Mouse (Mus musculus) urinary bladder, postnatal 10 days (tissue): ENCODE measurements around the gene Tmem267.
"Not testable (repeated sequence)": the region's sequence is repeated elsewhere in the genome, so short reads cannot be mapped to it uniquely, and the experiment has no call there.

Source experiments
- DNase-seq: peaks from one replicate; pipeline ENCODE4 v3.0.0; 2022; ENCODE audit warnings: low spot score

Gene Tmem267

GRCm38 (mm10) chr13:119619735-119620134 lies 131.9 kb downstream of the Tmem267 start:
- no peak for DNase-seq

- no peak for DNase-seq
Measured at GRCm38 (mm10) chr13:119623634-119624033, 135.8 kb downstream of the Tmem267 start, which contains the start of gene Ccl28. TSS of gene Ccl28 (plus strand) at chr13:119623819.

GRCm38 (mm10) chr13:119625952-119626351 lies 138.1 kb downstream of the Tmem267 start:
- DNase-seq: not testable (repeated sequence)

- DNase-seq: peak; percentile 33
Measured at GRCm38 (mm10) chr13:119631482-119632155, 143.8 kb downstream of the Tmem267 start.

- DNase-seq: no peak
Measured at GRCm38 (mm10) chr13:119632156-119632548, 144.3 kb downstream of the Tmem267 start.

GRCm38 (mm10) chr13:119635496-119635895 lies 147.7 kb downstream of the Tmem267 start:
- DNase-seq: no peak

- no peak for DNase-seq
Measured at GRCm38 (mm10) chr13:119637837-119638236, 150.0 kb downstream of the Tmem267 start.

GRCm38 (mm10) chr13:119638449-119638848 lies 150.6 kb downstream of the Tmem267 start:
- no peak for DNase-seq

GRCm38 (mm10) chr13:119639302-119639701 lies 151.5 kb downstream of the Tmem267 start:
- DNase-seq: no peak

- DNase-seq: no peak
Measured at GRCm38 (mm10) chr13:119640504-119640903, 152.7 kb downstream of the Tmem267 start.

- no peak for DNase-seq
Measured at GRCm38 (mm10) chr13:119641145-119641544, 153.3 kb downstream of the Tmem267 start.

- no peak for DNase-seq
Measured at GRCm38 (mm10) chr13:119644769-119645168, 156.9 kb downstream of the Tmem267 start.

- no peak for DNase-seq
Measured at GRCm38 (mm10) chr13:119646511-119646910, 158.7 kb downstream of the Tmem267 start.

GRCm38 (mm10) chr13:119648891-119649698 lies 161.3 kb downstream of the Tmem267 start:
- DNase-seq: no peak

- DNase-seq: no peak
Measured at GRCm38 (mm10) chr13:119649699-119650046, 161.8 kb downstream of the Tmem267 start.

- DNase-seq: no peak
Measured at GRCm38 (mm10) chr13:119654734-119655133, 166.9 kb downstream of the Tmem267 start.

- no peak for DNase-seq
Measured at GRCm38 (mm10) chr13:119656246-119656645, 168.4 kb downstream of the Tmem267 start.

GRCm38 (mm10) chr13:119656846-119657416 lies 169.1 kb downstream of the Tmem267 start:
- DNase-seq: no peak
